Mouse (Mus musculus) adipocyte (in vitro differentiated cells): ENCODE results near the gene Gm21119.
"Not testable (repeated sequence)": the region's sequence is repeated elsewhere in the genome, so short reads cannot be mapped to it uniquely, and the experiment has no call there.

Experiments
- DNase-seq: peaks from one replicate; pipeline ENCODE4 v3.0.0-alpha.2; 2016; ENCODE audit warnings: low spot score

Gene Gm21119

GRCm38 (mm10) chr8:20652976-20653375 is 38.3 kb downstream of the Gm21119 start:
- DNase-seq = not testable (repeated sequence)

DNA sequence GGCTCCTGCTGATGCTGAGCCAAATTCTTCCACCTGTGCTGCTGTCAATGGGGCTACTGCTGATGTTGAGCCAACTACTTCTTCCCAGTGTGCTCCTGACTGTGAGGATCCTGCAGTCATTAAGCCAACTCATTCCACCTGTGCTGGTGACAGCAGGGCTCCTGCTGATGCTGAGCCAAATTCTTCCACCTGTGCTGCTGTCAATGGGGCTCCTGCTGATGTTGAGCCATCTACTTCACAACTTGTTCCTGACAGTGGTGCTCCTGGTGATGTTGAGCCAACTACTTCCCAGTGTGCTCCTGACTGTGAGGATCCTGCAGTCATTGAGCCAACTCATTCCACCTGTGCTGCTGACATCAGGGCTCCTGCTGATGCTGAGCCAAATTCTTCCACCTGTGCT is 63.7 kb downstream of the Gm21119 start:
- not testable (repeated sequence) for DNase-seq
